Mouse (Mus musculus): ENCODE results near the gene Sertad3. TPM values are rescaled to one million over a fixed set of nuclear protein-coding genes. Genes with fewer than 3 reads are reported as not detected.
A peak's percentile ranks its signal among the peaks of the same experiment; 100 is the strongest.

Gene Sertad3
- polyA plus RNA-seq, 1 experiment from 2014 or later: 29.4 TPM

GRCm38 (mm10) chr7:27447419-27448286 lies 25.9 kb upstream of the Sertad3 start, which contains the start of the genes Sptbn4 and Blvrb:
Sptbn4 (minus strand) TSS chr7:27447686.
Blvrb (plus strand) TSS chr7:27447978.
- peaks cover 18% of the 10 kb centered on the region for H3K4me1 ChIP-seq (replicated peaks)
- H3K36me3 ChIP-seq: no peaks in the 10 kb centered on the region
- 1% methylated on average over 54 of the region's 54 CpGs for WGBS
- peak within 1 kb of the TSS; percentile 23; the same call in 1 of the 2 replicates for H3K27ac ChIP-seq
- ATAC-seq (ENCODE audit: insufficient number of reproducible peaks, insufficient read depth, low FRiP score, low TSS enrichment, low read depth): peak; percentile 91
- H3K4me2 ChIP-seq: peak within 1 kb of the TSS; percentile 97
- peak within 1 kb of the TSS; percentile 69 for H3K9ac ChIP-seq (replicated peaks)
- no peaks in the 10 kb centered on the region for H3K9me3 ChIP-seq
- H3K4me3 ChIP-seq (replicated peaks): peak within 1 kb of the TSS; percentile 57
- H3K27me3 ChIP-seq: peaks cover 40% of the 10 kb centered on the region

DNA sequence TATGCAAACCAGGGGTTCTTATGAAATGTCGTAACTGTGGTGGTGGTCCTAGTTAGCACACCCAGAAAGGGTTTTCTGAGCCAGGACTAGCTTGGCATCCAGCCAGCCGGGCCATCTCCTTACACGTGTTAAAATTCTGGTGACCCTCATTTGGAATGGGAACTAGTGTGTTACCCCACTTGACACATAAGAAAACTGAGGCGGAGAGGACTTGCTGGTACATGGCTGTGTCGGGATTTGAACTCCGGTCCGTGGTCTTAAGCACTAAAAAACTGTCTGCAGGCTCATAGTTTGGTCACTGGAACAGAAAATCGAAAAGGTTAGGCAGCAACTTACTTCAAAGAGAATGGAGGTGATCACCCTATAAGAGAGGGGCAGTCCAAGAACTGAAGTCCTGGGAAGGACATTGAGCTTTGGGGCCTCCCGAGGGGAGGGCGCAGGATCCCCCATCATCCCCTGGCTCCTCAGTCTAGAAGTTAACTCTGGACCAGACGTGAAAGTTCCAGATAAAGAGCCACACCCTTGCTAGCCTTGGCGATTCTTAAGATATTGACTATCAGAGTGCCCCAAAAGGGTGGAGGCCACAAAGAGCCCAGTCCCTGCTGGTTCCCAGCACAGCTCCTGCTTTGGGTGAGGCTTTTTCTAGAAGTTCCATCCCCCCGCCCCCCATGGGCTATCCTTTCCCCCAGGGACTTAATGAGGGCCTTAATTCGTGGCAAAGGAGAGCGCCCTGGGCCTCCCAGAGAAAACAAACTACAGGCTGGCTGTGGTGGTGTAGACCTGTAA lies 25.0 kb upstream of the Sertad3 start:
- peaks cover 18% of the 10 kb centered on the region for H3K4me1 ChIP-seq (replicated peaks)
- WGBS: 60% methylated on average over 15 of the region's 15 CpGs
- H3K27me3 ChIP-seq: peaks cover 40% of the 10 kb centered on the region
- H3K4me3 ChIP-seq (replicated peaks): peak overlapping the region; percentile 57
- no peaks in the 10 kb centered on the region for H3K36me3 ChIP-seq
- no peak for ATAC-seq (ENCODE audit: insufficient number of reproducible peaks, insufficient read depth, low FRiP score, low TSS enrichment, low read depth)
- H3K9ac ChIP-seq (replicated peaks): peak overlapping the region; percentile 52; the same call in 1 of the 2 replicates
- H3K27ac ChIP-seq: no peak overlapping the region; the same call in 1 of the 2 replicates
- no peaks in the 10 kb centered on the region for H3K9me3 ChIP-seq
- peak overlapping the region; percentile 87 for H3K4me2 ChIP-seq

- Histone ChIP-seq H3K9ac (replicated peaks) (no peak overlapping the region), H3K4me1 (replicated peaks) (peaks cover 18% of the 10 kb centered on the region), H3K4me2 (no peak overlapping the region), H3K36me3 (no peaks in the 10 kb centered on the region), H3K9me3 (no peaks in the 10 kb centered on the region), H3K4me3 (replicated peaks) (0 out of 2 replicates have a peak overlapping the region, but pooled peaks have one; percentile 57), H3K27me3 (peaks cover 38% of the 10 kb centered on the region), H3K27ac (no peak overlapping the region)
- WGBS: 59% methylated on average over 10 of the region's 10 CpGs
- no peak for ATAC-seq (ENCODE audit: insufficient number of reproducible peaks, insufficient read depth, low FRiP score, low TSS enrichment, low read depth)
Observed at GRCm38 (mm10) chr7:27449256-27449862, 24.2 kb upstream of the Sertad3 start.

- peaks cover 18% of the 10 kb centered on the region for H3K27me3 ChIP-seq
- no peak for ATAC-seq (ENCODE audit: insufficient number of reproducible peaks, insufficient read depth, low FRiP score, low TSS enrichment, low read depth)
- H3K4me1 ChIP-seq (replicated peaks): peaks cover 18% of the 10 kb centered on the region
- H3K9me3 ChIP-seq: no peaks in the 10 kb centered on the region
- no peaks in the 10 kb centered on the region for H3K36me3 ChIP-seq
- no peak overlapping the region for H3K4me2 ChIP-seq
- 92% methylated on average over 2 of the region's 2 CpGs for WGBS
- H3K27ac ChIP-seq: no peak overlapping the region
- no peak overlapping the region for H3K9ac ChIP-seq (replicated peaks)
- H3K4me3 ChIP-seq (replicated peaks): no peak overlapping the region
Observed at GRCm38 (mm10) chr7:27451359-27451758, 22.2 kb upstream of the Sertad3 start.

DNA sequence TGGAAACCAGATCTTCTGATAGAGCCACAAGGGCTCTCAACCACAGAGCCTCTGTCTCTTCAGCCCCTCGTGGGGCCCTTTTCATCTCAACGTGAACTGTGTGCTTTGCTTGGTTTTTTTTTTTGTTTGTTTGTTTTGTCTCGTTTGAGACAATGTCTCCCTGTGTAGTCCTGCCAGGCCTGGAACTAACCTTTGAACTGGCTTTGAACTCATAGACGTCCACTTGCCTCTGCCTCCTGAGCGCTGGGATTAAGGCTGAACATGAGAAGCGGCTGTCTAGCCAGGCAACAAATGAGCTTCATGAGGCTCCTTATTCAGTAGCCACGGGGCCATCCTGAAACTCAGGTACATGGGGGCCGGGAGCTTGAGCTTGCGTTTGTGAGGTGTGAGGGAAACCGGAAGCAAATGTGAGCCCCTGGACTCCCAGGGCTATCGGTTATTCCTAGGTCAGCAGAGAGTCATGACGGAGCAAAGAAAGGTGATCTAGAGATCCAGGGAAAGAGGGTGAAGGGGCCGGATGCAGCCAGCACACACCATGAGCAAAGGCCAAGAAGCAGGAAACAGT lies 21.3 kb upstream of the Sertad3 start:
- no peak for ATAC-seq (ENCODE audit: insufficient number of reproducible peaks, insufficient read depth, low FRiP score, low TSS enrichment, low read depth)
- peaks cover 8% of the 10 kb centered on the region for H3K27me3 ChIP-seq
- no peak overlapping the region for H3K9ac ChIP-seq (replicated peaks)
- H3K9me3 ChIP-seq: no peaks in the 10 kb centered on the region
- peaks cover 9% of the 10 kb centered on the region; the same call in 1 of the 2 replicates for H3K4me1 ChIP-seq (replicated peaks)
- H3K36me3 ChIP-seq: no peaks in the 10 kb centered on the region
- no peak overlapping the region for H3K4me3 ChIP-seq (replicated peaks)
- H3K4me2 ChIP-seq: no peak overlapping the region
- 56% methylated on average over 13 of the region's 13 CpGs for WGBS
- H3K27ac ChIP-seq: no peak overlapping the region

- Histone ChIP-seq H3K4me2 (no peak overlapping the region), H3K4me1 (replicated peaks) (no peaks in the 10 kb centered on the region), H3K36me3 (no peaks in the 10 kb centered on the region), H3K27ac (no peak overlapping the region), H3K4me3 (replicated peaks) (no peak overlapping the region), H3K9me3 (no peaks in the 10 kb centered on the region), H3K9ac (replicated peaks) (no peak overlapping the region), H3K27me3 (no peaks in the 10 kb centered on the region)
- no peak for ATAC-seq (ENCODE audit: insufficient number of reproducible peaks, insufficient read depth, low FRiP score, low TSS enrichment, low read depth)
- 80% methylated on average over 10 of the region's 10 CpGs for WGBS
Observed at GRCm38 (mm10) chr7:27454461-27455121, 19.0 kb upstream of the Sertad3 start.

DNA sequence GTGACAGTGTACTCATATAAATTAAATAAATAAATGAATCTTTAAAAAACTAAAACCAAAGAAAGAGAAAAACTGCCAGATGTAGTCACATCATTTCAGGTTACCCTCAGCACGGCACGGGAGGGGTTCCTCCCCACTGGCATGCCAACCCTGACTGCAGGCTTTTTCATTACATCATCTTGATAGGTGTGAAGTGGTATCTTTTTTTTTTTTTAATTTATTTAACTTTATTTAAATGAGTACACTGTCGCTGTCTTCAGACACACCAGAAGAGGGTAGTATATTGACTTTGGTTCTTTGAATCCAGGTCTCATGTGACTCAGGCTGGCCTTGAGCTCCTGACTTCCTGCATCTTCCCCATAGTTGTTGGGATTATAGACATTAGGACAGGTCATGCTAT lies 18.3 kb upstream of the Sertad3 start:
- Histone ChIP-seq H3K9me3 (no peaks in the 10 kb centered on the region), H3K27me3 (no peaks in the 10 kb centered on the region), H3K4me3 (replicated peaks) (no peak overlapping the region), H3K27ac (no peak overlapping the region), H3K4me1 (replicated peaks) (no peaks in the 10 kb centered on the region), H3K4me2 (no peak overlapping the region), H3K36me3 (no peaks in the 10 kb centered on the region), H3K9ac (replicated peaks) (no peak overlapping the region)
- no peak for ATAC-seq (ENCODE audit: insufficient number of reproducible peaks, insufficient read depth, low FRiP score, low TSS enrichment, low read depth)
- 91% methylated on average over 3 of the region's 3 CpGs for WGBS

- ATAC-seq (ENCODE audit: insufficient number of reproducible peaks, insufficient read depth, low FRiP score, low TSS enrichment, low read depth): no peak
- WGBS: 90% methylated on average over 4 of the region's 4 CpGs
- Histone ChIP-seq H3K4me2 (no peak overlapping the region), H3K36me3 (no peaks in the 10 kb centered on the region), H3K9me3 (no peaks in the 10 kb centered on the region), H3K27ac (no peak overlapping the region), H3K9ac (replicated peaks) (no peak overlapping the region), H3K27me3 (no peaks in the 10 kb centered on the region), H3K4me3 (replicated peaks) (no peak overlapping the region), H3K4me1 (replicated peaks) (no peaks in the 10 kb centered on the region)
Observed at GRCm38 (mm10) chr7:27458614-27459013, 15.0 kb upstream of the Sertad3 start.

DNA sequence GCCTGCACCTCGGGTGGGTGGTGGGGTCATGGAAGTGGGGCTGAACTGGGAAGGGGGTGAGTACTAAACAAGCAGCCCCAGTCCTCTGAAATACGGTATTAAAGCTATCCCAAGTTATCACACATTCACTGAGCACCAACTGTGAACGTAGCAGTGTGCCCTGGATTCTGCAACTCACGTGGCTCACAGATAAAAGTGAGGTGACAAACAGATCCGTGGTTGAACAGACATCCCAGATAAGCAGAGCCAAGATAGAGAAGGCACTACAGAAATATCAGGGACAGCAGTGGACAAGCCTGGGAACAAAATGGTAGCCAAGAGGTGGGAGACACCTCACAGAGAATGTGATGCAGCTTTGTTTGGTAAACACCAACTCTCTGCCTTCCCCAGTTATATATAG lies 13.9 kb upstream of the Sertad3 start:
- WGBS: 91% methylated on average over 5 of the region's 5 CpGs
- ATAC-seq (ENCODE audit: insufficient number of reproducible peaks, insufficient read depth, low FRiP score, low TSS enrichment, low read depth): no peak
- Histone ChIP-seq H3K9me3 (no peaks in the 10 kb centered on the region), H3K4me1 (replicated peaks) (no peaks in the 10 kb centered on the region), H3K9ac (replicated peaks) (no peak overlapping the region), H3K27ac (no peak overlapping the region), H3K36me3 (no peaks in the 10 kb centered on the region), H3K4me3 (replicated peaks) (no peak overlapping the region), H3K4me2 (no peak overlapping the region), H3K27me3 (no peaks in the 10 kb centered on the region)

- Histone ChIP-seq H3K4me3 (replicated peaks) (no peak overlapping the region), H3K27ac (no peak overlapping the region), H3K36me3 (no peaks in the 10 kb centered on the region), H3K9ac (replicated peaks) (no peak overlapping the region), H3K9me3 (no peaks in the 10 kb centered on the region), H3K27me3 (no peaks in the 10 kb centered on the region), H3K4me2 (no peak overlapping the region), H3K4me1 (replicated peaks) (no peaks in the 10 kb centered on the region)
- 80% methylated on average over 6 of the region's 6 CpGs for WGBS
- ATAC-seq (ENCODE audit: insufficient number of reproducible peaks, insufficient read depth, low FRiP score, low TSS enrichment, low read depth): no peak
Observed at GRCm38 (mm10) chr7:27460477-27460876, 13.1 kb upstream of the Sertad3 start.

Data from limb, embryonic 12.5 days (tissue).